Mouse (Mus musculus) left cerebral cortex, adult 2 months (tissue): ENCODE data around the gene Anxa5. TPM values are rescaled to one million over a fixed set of nuclear protein-coding genes. Genes with fewer than 3 reads are reported as not detected.

Experiments
- DNase-seq, 2 experiments: peaks; one replicate each; pipeline ENCODE4 v3.0.0; 2021 to 2022; ENCODE audit warnings: low spot score in 2 of 2, mixed read lengths in 1 of 2; ENCODE audit errors: extremely low spot score in 1 of 2
- H3K27ac ChIP-seq: fragments of 200-600 bp; 2 replicates; pipeline ENCODE4 v1.8.1; 2022
- H3K4me3 ChIP-seq: fragments of 200-600 bp; 2 replicates; pipeline ENCODE4 v1.8.1; 2022
- CTCF ChIP-seq: fragments of 200-600 bp; IDR thresholded peaks from 2 replicates; pipeline ENCODE4 v1.8.1; 2022; ENCODE audit warnings: antibody characterized with exemption, mild to moderate bottlenecking, moderate library complexity
- intact Hi-C: fragments of 180-260 bp; cut with DNase I; formaldehyde crosslinking; loops from one replicate; pipeline ENCODE4 v1.15.1; 2025
- microRNA-seq, 2 experiments: library from miRNA; unstranded; fragments of <30 nt; microRNA quantifications; one replicate each; pipeline ENCODE4 v1.2.0; 2021
- total RNA-seq, 2 experiments: library from RNA; stranded (reverse); gene quantifications; 2 replicates each; pipeline ENCODE4 v1.2.3; 2021

Anxa5 gene
- total RNA-seq, 2 experiments from 2014 or later: 69.0 to 71.9 TPM

DNA sequence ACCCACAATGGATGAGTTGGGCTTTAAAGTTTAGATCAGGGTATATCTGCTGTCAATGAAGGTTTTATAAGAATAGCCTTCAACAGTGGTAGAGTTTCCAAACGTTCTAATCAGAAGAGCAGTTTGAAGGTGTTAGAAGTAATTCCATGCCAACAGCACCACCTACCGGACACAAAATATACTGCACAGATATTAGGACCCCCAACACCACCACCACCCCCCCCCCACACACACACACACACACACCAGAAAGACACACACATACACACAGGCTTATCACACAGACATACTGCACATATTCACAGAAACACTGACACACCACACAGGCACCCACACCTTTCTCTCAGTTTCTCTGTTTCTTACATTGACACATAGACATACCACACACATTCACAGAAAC lies 33.3 kb downstream of the Anxa5 start:
- TF ChIP-seq CTCF: peak; percentile 58
- Histone ChIP-seq H3K4me3 (no peak overlapping the region), H3K27ac (no peak overlapping the region)
- peak; percentile 31 to 41 for DNase-seq
- intact Hi-C loops: loop anchor here (1.0 kb wide), 2 partner anchors 232 to 260 kb away; no protein-coding TSS in a partner anchor

DNA sequence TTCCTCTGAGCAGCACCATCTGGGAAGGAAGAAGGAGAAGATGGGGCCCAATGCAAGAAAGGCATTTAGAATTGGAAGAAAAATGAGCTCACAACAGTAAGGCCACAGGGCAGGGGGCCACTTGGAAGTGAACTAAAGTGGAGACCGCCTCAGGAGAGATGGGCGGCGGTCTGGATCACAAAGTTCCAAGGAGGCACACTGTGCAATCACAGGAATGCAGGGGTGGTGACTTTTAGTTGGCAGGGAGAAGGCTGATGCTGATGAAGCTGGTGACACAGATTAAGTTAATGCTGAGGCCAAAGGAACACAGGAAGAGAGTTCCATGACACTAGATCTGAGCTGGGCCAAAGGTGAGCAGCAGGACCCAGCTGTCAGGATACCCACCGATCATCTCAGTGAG lies 35.4 kb downstream of the Anxa5 start:
- H3K27ac ChIP-seq: no peak overlapping the region
- no peak for TF ChIP-seq CTCF
- no peak overlapping the region for H3K4me3 ChIP-seq
- no peak for DNase-seq
- intact Hi-C loops: no loop called here

DNA sequence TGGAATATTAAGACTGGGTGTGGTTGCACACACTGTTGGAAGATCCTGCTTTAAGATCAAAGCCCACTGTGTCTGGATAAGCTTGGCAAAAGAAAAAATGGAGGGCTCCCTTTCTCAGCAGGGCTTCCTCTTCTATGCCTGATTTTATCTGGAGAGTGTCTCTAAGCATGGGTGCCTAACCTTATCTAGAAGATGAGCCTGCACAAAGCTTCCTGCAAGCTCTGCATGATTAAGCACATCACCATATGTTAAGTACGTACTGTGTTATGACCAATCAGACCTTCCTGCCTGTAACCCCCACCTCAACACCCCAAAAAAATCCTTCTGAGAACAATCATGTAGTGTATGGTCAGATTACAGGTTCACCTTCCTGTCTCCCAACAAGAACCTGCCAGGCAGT lies 45.3 kb downstream of the Anxa5 start:
- Histone ChIP-seq H3K4me3 (no peak overlapping the region), H3K27ac (no peak overlapping the region)
- TF ChIP-seq CTCF: no peak
- DNase-seq: no peak
- intact Hi-C loops: no loop called here

DNA sequence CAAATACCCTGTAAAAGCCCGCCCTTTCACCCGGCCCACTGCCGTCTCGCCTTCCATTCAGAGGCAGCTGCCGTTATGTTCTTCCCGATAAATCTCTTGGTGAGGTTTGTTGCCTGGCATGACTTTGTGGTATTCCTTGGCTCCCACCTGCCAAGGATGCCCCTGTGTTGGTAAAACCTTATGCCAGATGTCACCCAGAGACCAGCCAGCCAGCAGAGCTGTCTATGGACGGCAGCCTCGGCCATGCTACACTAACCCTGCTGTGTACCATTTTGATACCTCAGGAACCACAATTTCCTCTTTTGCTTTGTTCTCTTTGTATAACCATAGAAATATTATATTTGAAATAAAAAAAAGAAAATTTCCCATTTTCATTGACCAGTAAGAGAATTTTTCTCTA lies 48.3 kb downstream of the Anxa5 start:
- Histone ChIP-seq H3K27ac (no peak overlapping the region), H3K4me3 (no peak overlapping the region)
- intact Hi-C loops: no loop called here
- DNase-seq: no peak
- TF ChIP-seq CTCF: no peak

DNA sequence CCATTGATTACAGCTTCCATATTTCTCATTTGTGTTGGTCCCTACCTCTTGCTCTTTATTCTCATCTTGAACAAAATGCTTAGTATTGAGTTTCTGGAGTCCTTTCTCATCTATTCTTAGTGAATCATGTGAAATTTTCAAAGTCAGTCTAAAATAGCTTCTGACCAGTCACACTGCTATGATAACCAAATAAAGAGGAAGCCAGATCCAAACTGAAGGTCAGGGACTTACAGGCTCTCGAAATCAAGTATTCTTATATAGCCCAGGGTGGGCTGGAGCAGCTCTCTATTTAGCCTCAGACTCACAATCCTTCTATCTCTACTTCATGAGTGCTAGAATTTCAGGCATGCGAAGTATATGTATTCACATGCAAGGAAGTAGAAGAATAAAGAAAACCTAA lies 66.2 kb downstream of the Anxa5 start:
- no peak overlapping the region for H3K4me3 ChIP-seq
- no peak overlapping the region for H3K27ac ChIP-seq
- intact Hi-C loops: no loop called here
- no peak for DNase-seq
- no peak for TF ChIP-seq CTCF

DNA sequence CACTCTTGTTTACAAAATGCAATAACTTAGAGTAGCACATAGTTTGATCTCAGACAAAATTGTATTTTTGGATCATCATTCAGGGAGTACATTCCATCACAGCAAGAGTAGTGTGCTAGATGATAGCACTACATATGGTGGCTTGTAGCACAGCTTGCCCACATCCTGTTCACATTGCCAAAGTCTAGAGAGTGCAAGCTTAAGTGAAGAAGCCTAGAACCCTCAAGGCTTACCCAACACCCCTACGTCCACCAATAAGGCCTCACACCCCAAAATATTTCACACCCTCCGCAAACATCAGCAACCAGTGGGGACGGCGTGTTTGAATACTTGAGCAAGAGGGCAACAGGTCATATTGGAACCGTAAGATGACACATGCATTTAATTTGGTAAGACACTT lies 68.7 kb downstream of the Anxa5 start:
- H3K27ac ChIP-seq: no peak overlapping the region
- no peak for TF ChIP-seq CTCF
- intact Hi-C loops: no loop called here
- DNase-seq: no peak
- no peak overlapping the region for H3K4me3 ChIP-seq

DNA sequence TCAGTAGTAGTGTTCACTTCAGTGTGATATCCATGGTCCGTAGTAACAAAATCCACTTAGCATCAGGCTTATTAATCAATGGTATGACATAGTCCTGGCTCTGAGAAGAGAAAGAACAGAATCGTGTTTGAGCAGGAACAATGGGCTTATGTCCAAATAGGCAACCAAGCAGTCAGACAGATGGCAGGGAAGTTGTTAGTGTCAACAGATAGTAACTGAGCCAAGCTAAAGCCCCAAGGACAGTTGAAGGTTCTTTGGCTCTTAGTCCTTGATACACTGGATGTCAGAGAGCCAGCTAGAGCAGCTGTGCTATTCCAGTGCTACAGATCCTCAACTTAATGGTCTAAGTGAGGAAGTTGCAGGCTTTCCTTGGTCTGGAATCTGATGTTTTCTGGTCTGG lies 69.4 kb downstream of the Anxa5 start:
- Histone ChIP-seq H3K27ac (no peak overlapping the region), H3K4me3 (no peak overlapping the region)
- intact Hi-C loops: no loop called here
- no peak for DNase-seq
- no peak for TF ChIP-seq CTCF

DNA sequence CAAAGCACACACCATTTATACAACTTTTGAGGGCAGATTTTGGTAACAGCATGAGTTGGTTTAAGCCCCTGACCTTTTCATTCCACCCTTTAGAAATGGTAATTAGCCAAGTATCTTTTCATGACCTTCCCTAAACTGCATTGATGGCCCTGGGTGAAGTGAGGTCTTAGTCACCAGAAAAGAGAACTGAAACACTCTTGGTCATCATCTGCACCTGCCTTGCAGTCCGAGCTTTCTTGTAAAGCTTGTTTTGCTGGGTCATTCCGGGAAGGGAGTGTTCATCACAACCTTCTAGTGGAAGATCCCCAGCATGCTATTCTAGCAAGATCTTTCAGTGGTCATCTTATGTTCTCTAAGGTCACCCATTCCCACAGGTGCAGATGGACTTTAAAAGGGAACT lies 73.8 kb downstream of the Anxa5 start:
- H3K4me3 ChIP-seq: no peak overlapping the region
- DNase-seq: no peak
- H3K27ac ChIP-seq: no peak overlapping the region
- intact Hi-C loops: no loop called here
- TF ChIP-seq CTCF: no peak

DNA sequence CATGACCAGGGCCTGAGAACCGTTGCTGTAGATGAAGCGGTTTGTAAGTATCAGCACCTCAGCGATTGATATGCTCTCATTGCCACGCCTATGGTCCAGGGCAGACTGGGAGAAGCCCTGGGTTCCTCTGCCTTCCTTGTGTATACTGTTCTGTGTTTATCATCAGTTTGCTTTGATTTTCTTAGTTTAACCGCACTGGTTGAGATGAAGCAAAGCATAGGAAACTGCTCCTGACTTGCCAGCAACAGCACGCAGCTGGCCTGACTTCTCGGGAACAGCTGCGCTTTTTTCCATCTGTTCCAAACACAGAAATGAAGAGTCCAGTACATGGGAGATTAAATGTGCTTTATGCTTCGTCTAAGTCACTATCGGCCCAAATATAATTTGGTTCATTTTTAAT lies 75.0 kb downstream of the Anxa5 start:
- no peak for DNase-seq

More for the DNA sequence above, 75.0 kb downstream of the Anxa5 start:
- H3K4me3 ChIP-seq: no peak overlapping the region
- no peak for TF ChIP-seq CTCF
- intact Hi-C loops: no loop called here
- no peak overlapping the region for H3K27ac ChIP-seq

Small RNAs within 50 kb of the gene (microRNA-seq; reads per million reads assigned to microRNA genes)
- gene Mir7009: 0 to 1.2 reads per million in 2 experiments

Other genes starting within 250 kb of the Anxa5 start
- not detected for gene 1810062G17Rik, start within 50 bp of the Anxa5 start, total RNA-seq
- gene Gm11549, start 45.9 kb upstream of the Anxa5 start, total RNA-seq: 10 to 100 TPM; 35.7 to 44.6 TPM
- 10 to 100 TPM; 37.2 to 42.7 TPM for gene Exosc9, start 76.7 kb upstream of the Anxa5 start, total RNA-seq
- gene Ccna2, start 96.3 kb upstream of the Anxa5 start, total RNA-seq: 1 to 10 TPM in 1 of 2 experiments, under 1 TPM in 1; 0.63 to 1.1 TPM
- 10 to 100 TPM; 14.1 to 18.5 TPM for gene Bbs7, start 137.6 kb upstream of the Anxa5 start, total RNA-seq
- 10 to 100 TPM; 18.3 to 19.3 TPM for gene Trpc3, start 214.3 kb upstream of the Anxa5 start, total RNA-seq